Mouse (Mus musculus): Measurements from ENCODE around the gene Dhx16.

GRCm38 (mm10) chr17:35927471-35927870 is 47.9 kb downstream of the Dhx16 start:
- no peak for TF ChIP-seq CTCF (IDR thresholded peaks at IDR 0.05; ENCODE audit: low read depth, low read length)
- TF ChIP-seq POLR2A (IDR thresholded peaks at IDR 0.05; ENCODE audit: extremely low read depth, insufficient read depth, low read length): no peak

Data from liver, adult 2 months (tissue).